Mouse (Mus musculus) intestine, embryonic 16.5 days (tissue): Measurements from ENCODE around the gene Rbl2. TPM values are rescaled to one million over a fixed set of nuclear protein-coding genes. Genes with fewer than 3 reads are reported as not detected.

Experiments used
- ATAC-seq: fragments of 200-750 bp; cut with Nextera tagmentation; 2 replicates; pipeline ENCODE4 v1.8.0; 2017; ENCODE audit warnings: moderate TSS enrichment, moderate library complexity
- H3K27ac ChIP-seq: fragments of 300-500 bp; sonication (generic); 2 replicates; pipeline ENCODE4 v1.5.1; 2014; ENCODE audit warnings: mild to moderate bottlenecking, low read length
- H3K27me3 ChIP-seq: fragments of 300-500 bp; sonication (generic); replicated peaks from 2 replicates; pipeline ENCODE4 v1.6.1; 2014; ENCODE audit warnings: low read length, control low read depth, mixed read lengths; ENCODE audit not compliant: control insufficient read depth, insufficient read depth
- H3K36me3 ChIP-seq: fragments of 300-500 bp; sonication (generic); 2 replicates; pipeline ENCODE4 v1.6.1; 2014; ENCODE audit warnings: low read length, control low read depth; ENCODE audit not compliant: control insufficient read depth, insufficient read depth
- H3K4me1 ChIP-seq: fragments of 300-500 bp; sonication (generic); 2 replicates; pipeline ENCODE4 v1.6.1; 2014; ENCODE audit warnings: low read length, control low read depth, mixed read lengths; ENCODE audit not compliant: control insufficient read depth, insufficient read depth
- H3K4me2 ChIP-seq: fragments of 300-500 bp; sonication (generic); 2 replicates; pipeline ENCODE4 v1.6.1; 2014; ENCODE audit warnings: low read depth, low read length, control low read depth
- H3K4me3 ChIP-seq: fragments of 300-500 bp; sonication (generic); 2 replicates; pipeline ENCODE4 v1.5.1; 2014; ENCODE audit warnings: mild to moderate bottlenecking, low read length
- H3K9ac ChIP-seq: fragments of 300-500 bp; sonication (generic); 2 replicates; pipeline ENCODE4 v1.6.1; 2014; ENCODE audit warnings: low read depth, low read length
- H3K9me3 ChIP-seq: fragments of 300-500 bp; sonication (generic); 2 replicates; pipeline ENCODE4 v1.6.1; 2016; ENCODE audit warnings: low read length, control low read depth; ENCODE audit not compliant: control insufficient read depth
- WGBS: fragments of 180-500 bp; shearing (Covaris S2); extraction: QIAGEN DNeasy Blood & Tissue Kit; methylation state at CpG from one replicate; pipeline ENCODE4 v1.1.7; 2014; 5-methylcytosine and 5-hydroxymethylcytosine counted together
- polyA plus RNA-seq: library from polyadenylated mRNA; unstranded; fragments of >200 nt; fragmentation: Nextera tagmentation; extraction: Ambion mirVana; gene quantifications from 2 replicates; pipeline ENCODE4 v1.2.1, GENCODE M21; 2015

Rbl2 gene
- polyA plus RNA-seq, 1 experiment from 2014 or later: 11.7 TPM

DNA sequence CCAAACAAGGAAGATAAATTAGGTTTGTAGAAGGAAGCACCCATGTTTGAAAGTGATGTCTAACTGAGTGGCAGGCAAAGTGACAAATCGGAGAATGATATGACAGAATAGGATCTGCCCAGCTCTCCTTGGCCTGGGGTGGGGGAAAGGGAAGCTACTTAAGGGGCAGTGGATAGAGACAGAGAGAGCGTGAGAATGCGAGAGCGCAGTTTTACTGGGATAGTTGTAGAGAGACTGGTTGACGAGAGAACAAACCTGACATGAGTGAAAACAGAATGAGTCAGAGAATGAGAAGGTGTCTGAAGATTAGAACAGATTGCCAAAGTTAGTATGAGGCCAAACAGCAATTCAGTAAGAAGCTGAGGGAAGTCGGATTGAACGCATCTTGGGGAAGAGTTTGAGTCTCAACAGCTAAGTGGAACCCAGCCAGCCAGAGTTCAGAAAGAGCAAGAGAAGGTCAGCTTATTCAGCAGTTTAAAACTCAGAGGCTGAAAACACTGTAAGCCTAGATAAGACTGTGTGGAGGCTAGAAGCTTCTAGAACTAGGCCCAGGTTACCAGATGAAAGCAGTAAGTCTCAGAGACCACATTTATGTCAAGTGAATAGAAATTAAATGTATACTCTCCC lies 9.9 kb upstream of the Rbl2 start:
- H3K4me2 ChIP-seq: no peak overlapping the region
- no peak for ATAC-seq

GRCm38 (mm10) chr8:91060555-91061471 lies 9.0 kb upstream of the Rbl2 start:
- H3K4me1 ChIP-seq: no peaks in the 10 kb centered on the region; the same call in 1 of the 2 replicates
- no peak overlapping the region for H3K4me3 ChIP-seq
- no peaks in the 10 kb centered on the region for H3K27me3 ChIP-seq
- no peak overlapping the region for H3K27ac ChIP-seq
- no peaks in the 10 kb centered on the region for H3K9me3 ChIP-seq
- peak; percentile 50; the same call in 1 of the 2 replicates for ATAC-seq
- 75% methylated on average over 19 of the region's 19 CpGs for WGBS
- H3K4me2 ChIP-seq: 0 out of 2 replicates have a peak overlapping the region, but pooled peaks have one; percentile 7
- H3K36me3 ChIP-seq: no peaks in the 10 kb centered on the region
- H3K9ac ChIP-seq: no peak overlapping the region

More for the DNA sequence above, 9.9 kb upstream of the Rbl2 start:
- Histone ChIP-seq H3K36me3 (no peaks in the 10 kb centered on the region), H3K9ac (no peak overlapping the region), H3K9me3 (no peaks in the 10 kb centered on the region), H3K27me3 (no peaks in the 10 kb centered on the region), H3K27ac (no peak overlapping the region), H3K4me1 (no peaks in the 10 kb centered on the region; the same call in 1 of the 2 replicates), H3K4me3 (no peak overlapping the region)
- 83% methylated on average over 7 of the region's 7 CpGs for WGBS

DNA sequence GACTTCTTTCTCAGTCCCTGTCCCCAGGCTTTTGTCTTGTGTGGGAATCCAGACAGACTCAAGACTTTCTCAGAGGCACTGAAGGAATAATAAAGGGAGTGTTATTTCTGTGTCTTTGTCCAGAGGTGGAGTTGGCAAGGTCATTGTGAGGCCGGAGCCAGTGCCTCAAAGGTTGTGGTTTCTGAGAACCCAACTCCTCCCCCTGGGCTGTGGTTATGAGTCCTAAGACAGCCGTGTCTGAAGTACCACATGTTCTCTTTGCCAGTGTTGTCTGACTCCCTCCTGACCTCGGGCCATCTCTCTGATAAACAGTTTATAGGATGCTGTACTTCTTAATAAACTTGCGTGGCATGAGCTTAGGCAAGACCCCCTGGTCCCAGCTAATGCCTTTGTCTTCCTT lies 4.7 kb upstream of the Rbl2 start:
- 49% methylated on average over 4 of the region's 4 CpGs for WGBS
- H3K9me3 ChIP-seq: no peaks in the 10 kb centered on the region
- H3K27me3 ChIP-seq: no peaks in the 10 kb centered on the region
- no peaks in the 10 kb centered on the region for H3K36me3 ChIP-seq
- no peak overlapping the region for H3K9ac ChIP-seq
- no peak for ATAC-seq
- no peak overlapping the region for H3K27ac ChIP-seq
- H3K4me3 ChIP-seq: no peak overlapping the region
- H3K4me1 ChIP-seq: peaks cover 3% of the 10 kb centered on the region; the same call in 1 of the 2 replicates
- no peak overlapping the region for H3K4me2 ChIP-seq

GRCm38 (mm10) chr8:91069407-91069806 lies 450 bp upstream of the Rbl2 start:
- Histone ChIP-seq H3K27ac (no peak overlapping the region), H3K36me3 (no peaks in the 10 kb centered on the region), H3K4me2 (peak overlapping the region; percentile 63), H3K4me3 (peak overlapping the region; percentile 78), H3K27me3 (no peaks in the 10 kb centered on the region), H3K9me3 (no peaks in the 10 kb centered on the region), H3K4me1 (peaks cover 8% of the 10 kb centered on the region), H3K9ac (peak overlapping the region; percentile 39; the same call in 1 of the 2 replicates)
- WGBS: 6% methylated on average over 10 of the region's 10 CpGs
- peak; percentile 26 for ATAC-seq

DNA sequence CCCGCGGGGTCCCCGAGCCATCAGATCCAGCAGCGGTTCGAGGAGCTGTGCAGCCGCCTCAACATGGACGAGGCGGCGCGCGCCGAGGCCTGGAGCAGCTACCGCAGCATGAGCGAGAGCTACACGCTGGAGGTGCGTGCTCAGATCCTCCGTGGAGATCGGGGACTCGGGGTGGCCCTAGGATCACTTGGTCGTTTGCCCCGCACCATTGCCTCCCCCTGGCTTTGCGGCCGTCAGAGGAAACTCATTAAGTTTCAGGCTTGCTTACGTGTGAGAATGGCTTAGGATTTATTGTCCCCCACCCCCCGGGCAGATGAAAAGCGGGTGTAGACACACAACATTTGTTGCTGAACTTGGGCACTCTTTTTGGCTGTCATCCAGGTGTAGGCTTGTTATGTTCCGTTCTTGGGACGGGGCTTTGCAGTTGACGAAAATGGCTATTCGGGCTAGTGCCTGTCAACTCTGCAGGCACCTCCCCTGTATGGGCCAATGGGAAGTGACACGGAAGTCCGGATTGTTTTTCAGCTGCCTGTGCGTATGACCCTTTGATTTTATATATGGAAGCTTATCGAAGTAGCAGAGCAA lies 510 bp downstream of the Rbl2 start:
- H3K4me1 ChIP-seq: peaks cover 8% of the 10 kb centered on the region
- under 1% methylated on average over 34 of the region's 34 CpGs for WGBS
- H3K9ac ChIP-seq: peak overlapping the region; percentile 81
- no peaks in the 10 kb centered on the region for H3K9me3 ChIP-seq
- no peaks in the 10 kb centered on the region for H3K27me3 ChIP-seq
- H3K4me2 ChIP-seq: peak overlapping the region; percentile 46
- H3K36me3 ChIP-seq: no peaks in the 10 kb centered on the region
- peak; percentile 88 for ATAC-seq
- H3K27ac ChIP-seq: peak overlapping the region; percentile 71
- peak overlapping the region; percentile 78 for H3K4me3 ChIP-seq

DNA sequence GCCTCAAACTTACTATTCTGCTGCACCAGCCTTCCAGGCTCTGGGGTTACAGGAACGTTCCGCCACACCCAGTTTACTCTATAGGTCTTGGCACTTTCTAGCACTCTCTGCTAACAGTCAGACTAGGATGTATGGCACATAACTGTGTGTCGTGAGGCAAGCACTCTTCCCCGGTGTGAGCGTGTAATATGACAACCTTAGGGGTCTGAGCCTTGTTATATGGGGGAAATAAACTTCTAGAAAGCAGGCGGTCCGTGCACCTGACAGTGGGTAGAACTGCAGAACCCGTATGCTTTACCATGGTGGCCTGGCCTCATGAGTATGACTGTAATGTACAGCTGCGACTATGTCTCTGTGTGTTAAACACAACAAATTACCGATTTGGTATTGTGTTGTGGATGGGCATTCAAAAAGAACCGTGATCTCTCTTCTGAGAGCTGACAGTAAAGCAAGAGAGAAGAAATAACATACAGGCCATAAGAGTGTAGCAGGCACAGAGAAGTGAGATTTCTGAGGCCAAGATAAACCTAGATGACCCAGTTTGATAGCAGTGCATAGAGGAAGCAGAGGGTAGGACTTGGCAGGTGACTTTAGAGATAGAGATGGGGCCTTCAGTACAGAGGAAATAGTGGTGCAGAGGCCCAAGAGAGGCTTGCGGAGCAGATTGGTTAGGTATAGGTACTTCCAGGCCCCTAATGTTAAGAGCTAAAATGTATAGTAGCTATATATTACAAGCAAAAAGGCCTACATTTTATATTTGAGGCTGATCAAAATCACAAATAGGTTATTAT lies 7.4 kb downstream of the Rbl2 start:
- H3K4me3 ChIP-seq: no peak overlapping the region
- no peak overlapping the region for H3K27ac ChIP-seq
- WGBS: 89% methylated on average over 12 of the region's 12 CpGs
- ATAC-seq: no peak
- H3K4me2 ChIP-seq: no peak overlapping the region
- no peaks in the 10 kb centered on the region; the same call in 1 of the 2 replicates for H3K36me3 ChIP-seq
- H3K4me1 ChIP-seq: no peaks in the 10 kb centered on the region
- no peak overlapping the region for H3K9ac ChIP-seq
- no peaks in the 10 kb centered on the region for H3K27me3 ChIP-seq
- H3K9me3 ChIP-seq: no peaks in the 10 kb centered on the region

DNA sequence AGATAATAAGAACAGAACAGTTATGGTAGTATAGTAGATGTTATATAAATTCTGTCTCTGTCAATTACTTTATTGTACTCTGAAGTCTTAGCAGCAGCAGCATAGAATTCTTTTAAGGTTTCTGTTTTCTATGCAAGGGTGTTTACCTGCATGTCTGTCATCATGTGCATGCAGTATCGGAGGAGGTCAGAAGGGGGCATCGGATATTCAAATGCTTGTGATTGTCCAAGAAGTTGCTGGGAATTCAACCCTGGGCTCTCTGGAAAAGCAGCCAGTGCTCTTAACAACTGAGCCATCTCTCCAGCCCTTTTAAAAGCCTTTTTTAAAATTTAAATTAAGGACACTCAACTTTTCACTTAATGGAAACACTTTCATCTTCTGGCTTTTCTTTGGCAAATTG lies 9.8 kb downstream of the Rbl2 start:
- Histone ChIP-seq H3K9me3 (no peaks in the 10 kb centered on the region), H3K4me2 (no peak overlapping the region), H3K36me3 (no peaks in the 10 kb centered on the region; the same call in 1 of the 2 replicates), H3K27ac (no peak overlapping the region), H3K9ac (no peak overlapping the region), H3K4me1 (no peaks in the 10 kb centered on the region), H3K4me3 (no peak overlapping the region), H3K27me3 (no peaks in the 10 kb centered on the region)
- no peak for ATAC-seq
- 94% methylated on average over 2 of the region's 2 CpGs for WGBS

DNA sequence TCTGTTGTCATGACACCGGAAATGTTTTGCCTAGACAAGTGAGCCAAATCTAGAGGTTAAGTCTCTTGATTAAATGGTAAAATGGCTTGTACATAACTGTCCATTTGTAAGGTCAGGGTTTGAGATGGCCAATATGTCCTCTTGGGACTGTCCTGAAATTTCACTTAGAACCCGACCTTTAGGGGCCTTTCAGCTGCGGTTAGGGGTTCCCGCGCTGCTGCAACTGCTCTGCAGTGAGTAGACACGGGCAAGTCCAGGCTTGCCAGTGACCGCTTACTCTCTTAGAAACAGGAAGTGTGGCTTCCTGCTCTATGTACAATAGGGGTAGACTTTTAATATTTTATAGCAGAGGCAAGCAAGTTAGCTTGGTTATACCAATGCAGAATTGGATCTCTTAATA lies 12.1 kb downstream of the Rbl2 start:
- no peaks in the 10 kb centered on the region for H3K27me3 ChIP-seq
- H3K9me3 ChIP-seq: no peaks in the 10 kb centered on the region
- 83% methylated on average over 7 of the region's 7 CpGs for WGBS
- no peak overlapping the region for H3K4me2 ChIP-seq
- ATAC-seq: no peak
- no peak overlapping the region for H3K9ac ChIP-seq
- no peak overlapping the region for H3K27ac ChIP-seq
- H3K36me3 ChIP-seq: no peaks in the 10 kb centered on the region; the same call in 1 of the 2 replicates
- no peaks in the 10 kb centered on the region for H3K4me1 ChIP-seq
- H3K4me3 ChIP-seq: no peak overlapping the region
